Comparison of ENCODE assay signal across 14 mouse cellular contexts in the genomic region with DNA sequence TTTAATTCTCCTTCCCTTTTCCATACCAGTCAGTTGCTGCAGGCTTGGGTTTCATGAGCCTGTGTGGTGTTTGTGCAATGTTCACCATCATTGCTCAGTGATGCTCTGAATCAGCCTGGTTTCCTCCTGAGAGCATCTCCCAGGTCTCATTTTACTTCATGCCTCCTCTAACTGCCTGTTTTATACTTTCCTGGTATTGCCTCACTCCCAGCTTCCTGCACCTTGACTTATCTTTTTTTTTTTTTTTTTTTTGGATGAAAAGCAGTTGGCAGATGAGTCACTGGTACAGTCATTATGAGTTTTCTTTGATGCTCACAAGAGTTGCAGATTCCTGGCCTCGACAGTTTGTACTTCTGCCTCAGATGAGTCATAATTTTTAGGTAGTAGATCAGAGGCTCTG.
DNase-seq lines count a peak whose midpoint lies in the region.
"Had no signal": no experiment of that assay in that cellular context is flagged by ENCODE, and none has a peak within 500 bp of the region (broad histone marks: within the 10 kb centered on the region; RNA-seq: fewer than 3 reads in every experiment).

No protein-coding gene starts in this region.

- peak; percentile 59 for DNase-seq in adrenal gland, adult 2 months
- no peak for DNase-seq in adrenal gland, postnatal 4 days (ENCODE audit: low spot score in 2 of 2)
- DNase-seq in 3T3-L1 (ENCODE audit: low read depth, low spot score) = peak; percentile 92
- peak; percentile 35 for DNase-seq in NIH3T3 (ENCODE audit: low read depth)
- DNase-seq in kidney, postnatal 36 days = no peak
- DNase-seq in heart, postnatal 36 days = no peak
- no peak for DNase-seq in thymus, postnatal 4 days
- DNase-seq: cerebellum, postnatal 36 days; heart, adult 11 months; liver, postnatal 0 days; spleen, adult 18-20 months had no signal

- 0% methylated on average over 1 of the region's 1 CpGs for WGBS in macrophage (ENCODE audit: missing documents)

- H3K4me3 ChIP-seq in macrophage (ENCODE audit: inconsistent target) = no peak overlapping the region
- H3K4me3 ChIP-seq: forebrain, embryonic 15.5 days; kidney, embryonic 15.5 days had no signal

- no peaks in the 10 kb centered on the region for H3K36me3 ChIP-seq in macrophage (ENCODE audit: inconsistent target)
- H3K36me3 ChIP-seq: forebrain, embryonic 15.5 days; kidney, embryonic 15.5 days had no signal

- no peaks in the 10 kb centered on the region for H3K79me2 ChIP-seq in macrophage (ENCODE audit: inconsistent target)

- intact Hi-C loops in heart, postnatal 36 days (cut with DNase I) = no loop called here

- 0 out of 2 replicates have a peak overlapping the region, but pooled peaks have one; percentile 4 for H3K27ac ChIP-seq in macrophage
- H3K27ac ChIP-seq: forebrain, embryonic 15.5 days; kidney, embryonic 15.5 days had no signal

Comparison
In these comparisons a context has a peak if more than half of its experiments do, and no peak if none do; other contexts are left out.
1. DNase-seq: peak in adrenal gland, adult 2 months (single experiment), 3T3-L1 (single experiment) and NIH3T3 (single experiment); none in adrenal gland, postnatal 4 days (0 of 2), kidney, postnatal 36 days (0 of 2), heart, postnatal 36 days (0 of 2) and thymus, postnatal 4 days (single experiment).